Mouse (Mus musculus) heart, embryonic 16.5 days (tissue): ENCODE measurements around the gene Gbp9. TPM values are rescaled to one million over a fixed set of nuclear protein-coding genes. Genes with fewer than 3 reads are reported as not detected.
"Not testable (repeated sequence)": the region's sequence is repeated elsewhere in the genome, so short reads cannot be mapped to it uniquely, and the experiment has no call there.

Source experiments
- ATAC-seq: fragments of 200-750 bp; cut with Nextera tagmentation; replicated peaks from 2 replicates; pipeline ENCODE4 v1.8.0; 2017; ENCODE audit warnings: moderate number of reproducible peaks; ENCODE audit not compliant: insufficient read depth, low FRiP score; ENCODE audit errors: extremely low read depth
- H3K27ac ChIP-seq: fragments of 300-500 bp; sonication (generic); 2 replicates; pipeline ENCODE4 v1.5.1; 2014; ENCODE audit warnings: mild to moderate bottlenecking, low read length, control low read depth, moderate library complexity
- H3K27me3 ChIP-seq: fragments of 300-500 bp; sonication (generic); 2 replicates; pipeline ENCODE4 v1.6.1; 2014; ENCODE audit warnings: low read length, mixed read lengths; ENCODE audit not compliant: control insufficient read depth, insufficient read depth
- H3K36me3 ChIP-seq: fragments of 300-500 bp; sonication (generic); 2 replicates; pipeline ENCODE4 v1.6.1; 2014; ENCODE audit not compliant: control insufficient read depth, insufficient read depth
- H3K4me1 ChIP-seq: fragments of 300-500 bp; sonication (generic); 2 replicates; pipeline ENCODE4 v1.6.1; 2014; ENCODE audit warnings: low read length, mixed read lengths; ENCODE audit not compliant: control insufficient read depth, insufficient read depth
- H3K4me2 ChIP-seq: fragments of 300-500 bp; sonication (generic); 2 replicates; pipeline ENCODE4 v1.6.1; 2014; ENCODE audit warnings: low read depth, mild to moderate bottlenecking, control low read depth, low read length
- H3K4me3 ChIP-seq: fragments of 300-500 bp; sonication (generic); 2 replicates; pipeline ENCODE4 v1.5.1; 2014; ENCODE audit warnings: mild to moderate bottlenecking, control low read depth, low read length
- H3K9ac ChIP-seq: fragments of 300-500 bp; sonication (generic); 2 replicates; pipeline ENCODE4 v1.6.1; 2014; ENCODE audit warnings: low read length, control low read depth
- H3K9me3 ChIP-seq: fragments of 300-500 bp; sonication (generic); replicated peaks from 2 replicates; pipeline ENCODE4 v1.6.1; 2016; ENCODE audit warnings: low read length; ENCODE audit not compliant: control insufficient read depth
- WGBS: fragments of 180-500 bp; shearing (Covaris S2); extraction: QIAGEN DNeasy Blood & Tissue Kit; methylation state at CpG from one replicate; pipeline ENCODE4 v1.1.7; 2014; 5-methylcytosine and 5-hydroxymethylcytosine counted together
- polyA plus RNA-seq: library from polyadenylated mRNA; unstranded; fragments of >200 nt; fragmentation: Nextera tagmentation; extraction: Ambion mirVana; gene quantifications from 2 replicates; pipeline ENCODE4 v1.2.1, GENCODE M21; 2015

Gbp9 gene
- polyA plus RNA-seq, 1 experiment from 2014 or later, result 5.9 TPM

- H3K4me3 ChIP-seq, H3K27me3 ChIP-seq, ATAC-seq, H3K36me3 ChIP-seq, H3K4me1 ChIP-seq, H3K9ac ChIP-seq, H3K27ac ChIP-seq, H3K9me3 ChIP-seq, H3K4me2 ChIP-seq: not testable (repeated sequence)
- 83% methylated on average over 3 of the region's 3 CpGs for WGBS
These were observed 2.5 kb downstream of the Gbp9 start for GRCm38 (mm10) chr5:105136706-105137304.

DNA sequence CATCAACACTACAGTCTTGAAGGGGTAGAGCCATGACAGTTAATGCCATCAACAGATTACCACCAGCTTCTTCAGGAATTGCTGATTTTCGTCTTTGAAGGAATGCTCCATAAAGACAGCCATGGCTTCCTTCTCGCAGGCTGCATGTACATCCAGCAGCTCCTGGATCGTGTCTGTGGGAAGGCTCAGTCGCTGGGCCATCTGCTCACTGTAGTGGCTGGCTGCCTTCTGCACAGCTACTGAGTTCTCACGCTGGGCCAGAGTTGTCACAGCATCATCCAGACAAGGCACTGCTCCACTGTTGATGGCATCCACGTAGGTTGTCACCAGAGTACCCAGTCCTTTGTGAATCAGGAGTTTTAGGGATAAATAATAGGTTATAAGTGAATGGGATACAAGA lies 17.6 kb downstream of the Gbp9 start:
- ATAC-seq, H3K27ac ChIP-seq, H3K27me3 ChIP-seq, H3K4me1 ChIP-seq, H3K4me3 ChIP-seq, H3K9ac ChIP-seq, H3K36me3 ChIP-seq, H3K4me2 ChIP-seq, H3K9me3 ChIP-seq: not testable (repeated sequence)
- WGBS, result 67% methylated on average over 6 of the region's 6 CpGs

DNA sequence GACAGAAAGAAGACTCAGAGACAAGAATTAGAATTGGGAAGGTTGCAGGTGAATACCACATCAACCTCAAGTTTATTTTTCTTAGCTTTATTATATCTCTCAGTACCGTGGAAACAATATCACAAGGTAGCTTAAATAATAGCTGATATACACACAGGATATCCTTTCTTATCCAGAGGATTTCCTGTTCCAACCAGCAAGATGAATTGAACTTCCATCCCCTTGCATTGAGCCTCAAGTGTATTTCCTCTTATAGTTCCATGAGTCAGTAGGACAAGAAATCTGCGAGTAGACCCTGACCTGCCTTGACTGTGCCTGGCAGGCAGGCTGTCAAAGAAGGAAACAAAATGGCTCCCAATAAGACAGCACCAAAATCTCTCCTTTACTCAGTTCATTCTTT lies 23.6 kb downstream of the Gbp9 start:
- no peaks in the 10 kb centered on the region for H3K36me3 ChIP-seq
- H3K27ac ChIP-seq, result no peak overlapping the region
- H3K4me3 ChIP-seq, result no peak overlapping the region
- no peak overlapping the region for H3K9ac ChIP-seq
- peaks cover 3% of the 10 kb centered on the region; the same call in 1 of the 2 replicates for H3K9me3 ChIP-seq
- no peak for ATAC-seq
- no peaks in the 10 kb centered on the region; the same call in 1 of the 2 replicates for H3K4me1 ChIP-seq
- H3K27me3 ChIP-seq, result no peaks in the 10 kb centered on the region
- 63% methylated on average over 2 of the region's 2 CpGs for WGBS
- no peak overlapping the region for H3K4me2 ChIP-seq

DNA sequence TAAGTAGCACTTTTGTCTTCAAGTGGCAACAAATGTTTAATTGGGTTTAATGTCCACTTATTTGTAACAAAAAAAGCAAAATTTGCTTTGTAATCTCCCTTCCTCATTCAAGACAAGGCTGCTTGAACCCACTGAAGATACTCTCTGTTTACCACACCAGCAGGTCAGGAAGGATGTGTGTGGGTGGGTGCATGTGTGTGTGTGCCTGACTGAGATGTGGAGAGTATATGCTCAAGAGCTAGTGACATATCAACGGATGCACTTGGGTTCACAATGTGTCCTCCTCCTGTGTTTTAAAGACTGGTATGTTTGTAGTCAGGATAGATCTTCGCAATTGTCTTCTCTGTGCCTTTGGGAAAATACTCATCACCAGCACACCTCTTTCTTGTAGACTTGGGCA lies 24.6 kb downstream of the Gbp9 start:
- WGBS, result 75% methylated on average over 2 of the region's 2 CpGs
- Histone ChIP-seq H3K27me3 (no peaks in the 10 kb centered on the region), H3K9ac (no peak overlapping the region), H3K4me1 (no peaks in the 10 kb centered on the region; the same call in 1 of the 2 replicates), H3K4me2 (no peak overlapping the region), H3K9me3 (peaks cover 3% of the 10 kb centered on the region; the same call in 1 of the 2 replicates), H3K4me3 (no peak overlapping the region), H3K36me3 (no peaks in the 10 kb centered on the region), H3K27ac (no peak overlapping the region)
- ATAC-seq, result no peak

GRCm38 (mm10) chr5:105113656-105114055 lies 25.7 kb downstream of the Gbp9 start:
- no peaks in the 10 kb centered on the region; the same call in 1 of the 2 replicates for H3K4me1 ChIP-seq
- peaks cover 3% of the 10 kb centered on the region; the same call in 1 of the 2 replicates for H3K9me3 ChIP-seq
- no peak overlapping the region for H3K4me3 ChIP-seq
- ATAC-seq, result no peak
- 85% methylated on average over 5 of the region's 5 CpGs for WGBS
- H3K9ac ChIP-seq, result no peak overlapping the region
- no peak overlapping the region for H3K4me2 ChIP-seq
- no peaks in the 10 kb centered on the region for H3K36me3 ChIP-seq
- H3K27ac ChIP-seq, result no peak overlapping the region
- no peaks in the 10 kb centered on the region for H3K27me3 ChIP-seq

- not testable (repeated sequence) for H3K4me3 ChIP-seq, H3K27me3 ChIP-seq, H3K36me3 ChIP-seq, H3K9ac ChIP-seq, H3K4me1 ChIP-seq, H3K9me3 ChIP-seq
- H3K4me2 ChIP-seq, result peak overlapping the region; percentile 50
- 12% methylated on average over 4 of the region's 4 CpGs for WGBS
- peak; percentile 85 for ATAC-seq
- H3K27ac ChIP-seq, result peak overlapping the region; percentile 74
These were observed 29.0 kb downstream of the Gbp9 start for GRCm38 (mm10) chr5:105110271-105110852.

DNA sequence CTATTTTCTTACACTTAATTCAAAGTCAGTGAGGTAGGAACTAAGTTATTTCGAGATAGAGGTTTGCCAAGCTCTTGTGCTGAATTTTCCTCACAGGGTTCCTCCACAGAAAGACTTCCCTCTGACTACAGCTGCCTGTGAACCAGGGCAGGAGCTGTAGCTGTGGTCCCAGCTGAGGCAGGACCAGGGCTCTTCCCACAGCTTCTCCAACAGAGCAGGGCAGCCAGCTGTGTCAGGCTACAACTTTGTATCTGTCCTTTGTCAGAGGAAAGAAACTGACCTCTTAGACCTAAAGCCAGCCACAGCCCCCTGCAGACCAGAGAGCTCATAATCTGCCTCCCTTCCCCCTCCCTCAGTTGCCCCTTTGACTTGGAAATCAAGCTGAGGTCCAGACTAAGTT lies 29.6 kb downstream of the Gbp9 start:
- H3K27me3 ChIP-seq, H3K9me3 ChIP-seq, H3K36me3 ChIP-seq, H3K4me1 ChIP-seq: not testable (repeated sequence)
- ATAC-seq, result peak; percentile 62; the same call in 1 of the 2 replicates
- Histone ChIP-seq H3K4me3 (peak overlapping the region; percentile 29; the same call in 1 of the 2 replicates), H3K27ac (peak overlapping the region; percentile 74), H3K4me2 (peak overlapping the region; percentile 50), H3K9ac (0 out of 2 replicates have a peak overlapping the region, but pooled peaks have one; percentile 26)
- 27% methylated on average over 1 of the region's 1 CpGs for WGBS

- H3K4me1 ChIP-seq, H3K27ac ChIP-seq, H3K4me2 ChIP-seq, H3K36me3 ChIP-seq, H3K4me3 ChIP-seq, H3K27me3 ChIP-seq, H3K9me3 ChIP-seq, ATAC-seq, H3K9ac ChIP-seq: not testable (repeated sequence)
- 66% methylated on average over 2 of the region's 2 CpGs for WGBS
These were observed 33.6 kb downstream of the Gbp9 start for GRCm38 (mm10) chr5:105105689-105106088.

- Histone ChIP-seq H3K9ac (no peak overlapping the region), H3K4me2 (no peak overlapping the region), H3K4me3 (no peak overlapping the region), H3K36me3 (no peaks in the 10 kb centered on the region), H3K27me3 (no peaks in the 10 kb centered on the region), H3K27ac (no peak overlapping the region), H3K4me1 (no peaks in the 10 kb centered on the region), H3K9me3 (peaks cover 4% of the 10 kb centered on the region; the same call in 1 of the 2 replicates)
- no peak for ATAC-seq
These were observed 57.4 kb downstream of the Gbp9 start for GRCm38 (mm10) chr5:105081900-105082299.
